Mouse (Mus musculus) G1E-ER4 (cell line): ENCODE results near the gene Psmd8. TPM values are rescaled to one million over a fixed set of nuclear protein-coding genes. Genes with fewer than 3 reads are reported as not detected.

ENCODE experiments used
- GATA1 ChIP-seq: IDR thresholded peaks from one replicate; pipeline ENCODE4 v1.8.0; 2012; ENCODE audit warnings: low read length, inconsistent platforms
- polyA plus RNA-seq: library from polyadenylated mRNA; stranded (reverse); fragments of >175 nt; gene quantifications from 2 replicates; pipeline ENCODE4 v1.2.3, GENCODE M21; 2012

Gene Psmd8
- polyA plus RNA-seq, 1 experiment = 197 TPM

DNA sequence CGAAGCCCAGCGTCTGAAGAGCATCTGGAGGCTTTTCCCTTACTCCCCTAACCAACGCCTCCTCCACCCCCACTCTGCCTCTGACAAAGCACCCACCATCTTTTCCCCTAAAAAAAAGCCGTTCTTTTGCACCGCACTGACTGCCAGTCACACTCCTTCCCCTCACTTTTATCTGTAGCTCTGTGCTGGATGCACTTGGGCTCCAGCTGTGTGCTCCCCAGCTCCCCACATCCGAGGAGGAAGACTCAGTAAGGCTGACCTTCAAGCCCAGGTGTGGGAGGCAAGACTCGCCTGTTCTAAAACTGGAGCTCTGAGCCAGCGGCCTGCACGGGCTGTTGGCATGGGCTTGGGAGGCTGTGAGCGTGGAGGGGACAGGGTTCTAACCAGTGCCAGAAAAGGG lies 29.0 kb downstream of the Psmd8 start:
- no peak for TF ChIP-seq GATA1

DNA sequence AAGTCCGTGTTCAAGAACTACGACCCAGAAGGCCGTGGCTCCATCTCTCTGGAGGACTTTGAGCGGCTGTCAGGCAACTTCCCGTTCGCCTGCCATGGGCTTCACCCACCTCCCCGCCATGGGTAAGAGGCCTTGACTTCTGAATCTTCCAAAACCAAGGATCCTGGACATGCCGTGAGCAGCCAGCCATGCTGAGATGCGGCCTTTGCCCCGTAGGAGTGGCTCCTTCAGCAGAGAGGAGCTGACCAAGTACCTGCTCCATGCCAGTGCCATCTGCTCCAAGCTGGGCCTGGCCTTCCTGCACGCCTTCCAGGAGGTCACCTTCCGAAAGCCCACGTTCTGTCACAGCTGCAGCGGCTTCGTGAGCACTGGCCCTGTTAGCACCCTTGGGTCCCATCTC lies 31.7 kb downstream of the Psmd8 start:
- no peak for TF ChIP-seq GATA1

DNA sequence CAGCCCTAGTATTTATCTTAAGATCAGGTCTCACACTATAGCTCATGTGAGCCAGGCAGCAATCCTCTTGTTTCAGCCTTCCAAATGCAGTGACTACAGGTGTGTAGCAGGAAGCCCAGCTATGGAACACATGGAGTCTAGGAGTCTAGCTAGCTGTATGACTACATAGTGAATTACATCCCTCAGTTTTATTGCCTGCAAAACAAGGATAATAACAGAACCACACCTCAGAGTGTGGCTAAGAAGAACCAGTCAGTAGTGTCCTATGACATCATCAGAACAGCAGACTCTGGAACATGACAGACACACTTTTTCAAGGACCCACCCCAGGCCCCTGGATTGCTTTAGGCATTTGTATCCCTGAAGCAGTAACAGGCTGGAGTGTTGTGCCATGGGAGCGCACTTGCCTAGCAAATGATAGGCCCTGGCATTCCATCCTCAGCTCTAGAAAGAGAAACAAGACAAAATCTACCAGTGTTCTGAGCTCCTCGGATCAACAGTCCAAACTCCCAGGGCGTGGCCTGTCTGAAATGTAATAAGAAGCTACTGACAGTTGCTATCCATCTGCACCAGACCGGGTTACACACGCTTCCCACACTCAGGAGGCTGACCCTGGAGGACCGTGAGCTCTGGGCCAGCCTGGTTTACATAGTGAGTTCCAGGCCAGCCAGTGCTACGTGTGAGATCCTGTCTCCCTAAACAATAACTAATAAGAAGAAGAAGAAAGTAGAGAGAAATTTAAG lies 33.7 kb downstream of the Psmd8 start:
- no peak for TF ChIP-seq GATA1

DNA sequence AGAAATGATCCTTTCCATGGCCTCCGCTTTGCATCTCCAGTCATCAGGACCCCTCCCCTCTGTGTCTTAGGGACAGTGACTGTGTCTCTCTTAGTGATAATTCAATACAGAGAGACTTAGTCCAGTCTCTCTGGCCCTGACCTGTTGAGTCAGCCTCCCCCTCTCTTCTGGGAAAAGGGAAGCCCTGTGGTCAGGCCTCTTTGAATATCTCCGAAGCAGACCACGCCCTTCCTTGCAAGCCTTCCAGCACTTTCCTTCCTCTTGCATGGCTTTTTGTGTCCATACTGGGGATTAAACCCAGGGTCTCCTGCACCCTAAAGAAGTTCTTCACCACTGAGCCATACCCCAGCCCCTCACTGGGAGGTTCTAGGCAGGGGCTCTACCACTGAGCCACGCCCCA lies 36.5 kb downstream of the Psmd8 start:
- TF ChIP-seq GATA1 = no peak

DNA sequence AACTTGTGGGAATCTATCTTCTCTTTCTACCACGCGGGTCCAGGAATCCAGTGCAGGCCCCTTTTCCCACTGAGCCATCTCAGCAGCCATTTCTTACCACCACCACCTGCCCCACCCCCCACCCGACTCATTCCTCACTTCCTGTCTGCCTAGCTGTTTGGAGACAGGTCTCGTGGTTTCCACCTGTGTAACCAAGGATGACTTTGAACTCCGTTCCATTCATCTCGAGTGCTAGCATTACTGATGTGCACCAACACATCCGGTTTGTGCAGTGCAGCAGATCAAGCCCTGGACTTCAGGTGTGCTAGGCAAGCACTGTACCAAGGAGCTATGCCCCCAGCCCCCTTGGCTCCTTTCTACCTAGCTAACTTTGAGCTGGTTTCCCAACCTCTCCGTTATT lies 39.1 kb downstream of the Psmd8 start:
- TF ChIP-seq GATA1 = no peak

DNA sequence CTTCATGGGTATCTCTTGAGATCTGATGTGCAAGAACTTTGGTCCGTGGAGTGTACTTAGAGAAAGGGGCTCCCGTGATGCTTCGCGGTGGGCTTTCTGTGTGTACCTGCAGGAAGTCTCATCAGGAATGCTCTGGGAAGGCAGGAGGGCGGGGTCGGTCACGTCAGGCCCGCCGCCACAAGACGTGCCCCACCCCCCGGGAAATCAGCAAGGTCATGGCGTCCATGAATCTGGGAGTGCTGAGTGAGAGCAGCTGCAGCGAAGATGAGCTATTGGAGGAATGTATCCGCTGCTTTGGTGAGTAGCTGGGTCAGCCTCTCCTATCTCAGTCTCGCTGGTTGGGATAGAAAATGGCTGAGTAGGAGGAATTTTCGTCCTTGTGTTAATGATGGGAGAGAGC lies 43.1 kb downstream of the Psmd8 start:
- TF ChIP-seq GATA1 = no peak

DNA sequence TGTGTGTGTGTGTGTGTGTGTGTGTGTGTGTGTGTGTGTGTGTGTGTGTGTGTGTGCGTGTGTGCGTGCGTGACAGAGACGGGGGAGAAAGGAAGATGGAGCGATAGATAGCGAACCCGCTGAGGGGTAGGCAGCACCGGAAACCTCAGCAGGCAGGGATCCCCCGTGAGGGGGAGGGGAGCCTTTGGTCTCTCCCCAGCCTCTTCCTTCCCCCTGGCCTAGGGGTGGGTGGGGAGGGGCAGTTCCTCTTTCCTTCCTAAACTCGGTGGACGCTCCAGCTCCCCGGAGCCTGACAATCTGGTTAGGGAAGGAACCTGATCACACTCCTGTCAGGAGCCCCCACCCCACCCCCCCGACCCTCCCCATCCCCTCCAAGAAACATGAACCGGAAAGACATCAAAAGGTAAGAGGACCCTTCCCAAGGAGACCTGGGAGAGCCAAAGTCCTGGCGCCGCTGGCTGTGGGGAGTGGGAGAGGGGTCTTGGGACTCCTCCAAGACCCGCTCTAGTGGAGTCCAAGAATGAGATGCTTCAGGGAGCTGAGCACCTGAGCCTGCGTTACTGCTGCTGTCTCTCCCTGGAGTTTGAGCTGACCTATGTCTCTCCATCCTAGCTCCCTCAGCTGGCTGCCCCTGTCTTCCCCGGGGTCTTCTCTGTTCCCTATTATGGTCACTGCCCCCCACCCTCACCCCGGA lies 45.7 kb downstream of the Psmd8 start, which contains the start of gene Rasgrp4:
Gene Rasgrp4, plus strand, starts transcription at position 159 of the 694 bp plus-strand sequence.
- TF ChIP-seq GATA1 = no peak

DNA sequence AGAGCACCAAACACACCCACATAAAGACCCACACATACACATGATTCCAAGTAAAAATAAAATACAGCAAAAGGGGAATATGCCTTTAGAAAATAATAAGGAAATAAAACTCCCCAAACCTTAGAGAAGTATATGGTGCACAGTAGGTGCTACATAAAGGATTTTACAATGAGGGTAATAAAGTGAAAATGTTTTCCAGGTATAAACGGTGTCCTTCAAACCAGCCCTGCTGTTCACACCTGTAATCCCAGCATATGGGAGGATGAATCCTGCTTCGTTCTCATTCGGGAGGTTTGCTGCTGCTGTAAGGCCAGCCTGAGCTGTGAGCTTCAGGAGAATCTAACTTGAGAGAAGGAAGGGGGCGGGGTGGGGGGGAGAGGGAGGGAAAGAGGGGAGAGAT lies 46.3 kb downstream of the Psmd8 start:
- TF ChIP-seq GATA1 = no peak

DNA sequence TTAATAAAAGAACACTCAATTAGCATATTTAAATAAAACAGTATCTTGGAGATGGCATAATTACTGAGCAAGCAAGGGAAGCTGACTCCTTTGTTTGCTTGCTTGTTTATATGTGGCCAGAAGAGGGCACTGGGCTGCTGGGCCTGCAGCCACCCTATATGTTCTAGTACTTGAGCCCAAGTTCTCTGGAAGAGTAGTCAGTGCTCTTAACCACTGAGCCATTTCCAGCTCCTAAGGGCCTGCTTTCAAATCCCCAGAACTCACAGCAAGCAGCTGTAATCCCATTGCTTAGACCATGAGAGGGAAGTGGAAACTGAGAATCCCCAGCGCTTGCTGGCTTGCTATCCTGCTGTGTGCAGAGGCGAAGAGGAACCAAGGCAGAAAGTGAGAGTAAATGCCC lies 51.8 kb downstream of the Psmd8 start:
- no peak for TF ChIP-seq GATA1

DNA sequence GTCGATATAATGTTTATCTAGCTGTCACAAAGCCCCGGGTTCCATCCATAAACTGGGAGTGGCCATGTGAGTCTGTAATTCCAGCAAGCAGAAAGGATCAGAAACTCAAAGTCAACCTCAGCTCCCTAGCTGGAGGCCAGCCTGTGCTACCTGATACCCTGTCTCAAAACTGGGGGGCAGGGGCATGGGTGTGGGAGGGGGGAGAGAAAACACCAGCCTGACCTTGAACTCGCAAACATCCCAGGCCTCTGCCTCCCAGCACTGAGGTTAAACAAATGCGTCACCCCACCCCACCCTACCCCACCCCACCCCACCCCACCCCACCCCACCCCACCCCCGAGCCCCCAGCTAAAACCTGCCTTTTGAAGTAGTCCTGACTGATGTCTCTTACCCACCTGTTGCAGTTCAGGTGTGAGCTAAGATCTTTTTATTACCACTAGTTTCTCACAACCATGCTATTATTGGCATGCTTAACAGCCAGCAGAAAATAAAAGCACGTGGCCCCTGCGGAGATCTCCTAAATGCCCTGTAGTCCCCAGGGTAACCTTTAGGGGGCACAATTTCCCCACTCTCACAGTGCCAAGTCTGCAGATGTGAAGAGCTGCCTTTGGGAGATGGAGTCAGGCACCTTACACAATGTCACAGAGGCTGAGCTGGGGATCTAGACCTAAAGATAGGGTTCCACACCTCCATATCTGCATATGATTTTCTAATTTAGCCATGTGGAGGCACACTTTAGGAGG lies 54.2 kb downstream of the Psmd8 start:
- TF ChIP-seq GATA1 = no peak

DNA sequence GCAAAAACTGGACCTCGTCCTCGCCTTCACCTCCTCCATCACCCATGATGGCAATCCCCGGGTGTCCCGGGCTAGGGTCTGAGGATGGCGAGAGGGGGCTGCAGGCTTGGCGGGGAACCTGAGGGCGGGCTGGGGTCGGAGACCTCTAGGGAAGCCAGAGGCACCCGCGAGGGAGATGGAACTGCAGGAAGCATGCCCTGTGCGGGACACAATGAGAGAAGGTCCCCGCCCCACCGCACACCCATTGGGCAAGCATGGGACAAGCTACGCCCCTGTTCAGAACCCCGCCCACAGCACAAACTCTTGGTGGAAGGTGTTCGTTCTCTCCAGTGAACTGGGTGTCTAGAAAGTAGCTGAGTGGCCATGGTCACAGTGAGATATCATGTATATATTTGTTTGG lies 55.5 kb downstream of the Psmd8 start, which contains the start of gene Ryr1:
Gene Ryr1, minus strand, starts transcription at position 210 of the 400 bp plus-strand sequence.
- no peak for TF ChIP-seq GATA1

Other genes starting within 250 kb of the Psmd8 start
- 421 and 451 TPM in 2 replicates for gene Actn4, start 218.4 kb downstream of the Psmd8 start, polyA plus RNA-seq
- 100 and 388 TPM in 2 replicates for gene Eif3k, start 198.8 kb downstream of the Psmd8 start, polyA plus RNA-seq
- 90.7 and 110 TPM in 2 replicates for gene Map4k1, start 198.7 kb downstream of the Psmd8 start, polyA plus RNA-seq
- gene Ryr1, start 55.5 kb downstream of the Psmd8 start, polyA plus RNA-seq = 0.02 TPM in 1 of 2 replicates, not detected in the other
- 1.8 and 1.9 TPM in 2 replicates for gene Rasgrp4, start 45.9 kb downstream of the Psmd8 start, polyA plus RNA-seq
- 75.9 and 77.6 TPM in 2 replicates for gene Fam98c, start 24.5 kb downstream of the Psmd8 start, polyA plus RNA-seq
- gene Ggn, start 10.5 kb downstream of the Psmd8 start, polyA plus RNA-seq = 0.17 and 0.27 TPM in 2 replicates
- gene Spred3, start 10.3 kb downstream of the Psmd8 start, polyA plus RNA-seq = 0.72 and 1.1 TPM in 2 replicates
- not detected in 2 replicates for gene Catsperg1, start 33.3 kb upstream of the Psmd8 start, polyA plus RNA-seq
- gene Kcnk6, start 51.8 kb upstream of the Psmd8 start, polyA plus RNA-seq = not detected in 2 replicates
- gene Yif1b, start 57.6 kb upstream of the Psmd8 start, polyA plus RNA-seq = 342 and 349 TPM in 2 replicates
- 0.05 TPM in 1 of 2 replicates, not detected in the other for gene 2200002D01Rik, start 67.8 kb upstream of the Psmd8 start, polyA plus RNA-seq
- gene Spint2, start 101.2 kb upstream of the Psmd8 start, polyA plus RNA-seq = 86.4 and 112 TPM in 2 replicates
- gene Ppp1r14a, start 108.6 kb upstream of the Psmd8 start, polyA plus RNA-seq = 0.18 and 0.19 TPM in 2 replicates
- 65.2 and 76.7 TPM in 2 replicates for gene Dpf1, start 123.2 kb upstream of the Psmd8 start, polyA plus RNA-seq